Mouse (Mus musculus) bone marrow, adult 2 months (tissue): ENCODE results near the gene Arhgap9.

Experiments
- CTCF ChIP-seq: fragments of 200-500 bp; IDR thresholded peaks from 2 replicates; pipeline ENCODE4 v1.5.1; 2011; ENCODE audit warnings: low read length, control low read depth; ENCODE audit not compliant: control insufficient read depth, insufficient read depth
- POLR2A ChIP-seq: fragments of 200-500 bp; IDR thresholded peaks from 2 replicates; pipeline ENCODE4 v1.6.1; 2011; ENCODE audit warnings: low read depth, mild to moderate bottlenecking, control low read depth, low read length, borderline replicate concordance; ENCODE audit not compliant: control insufficient read depth

DNA sequence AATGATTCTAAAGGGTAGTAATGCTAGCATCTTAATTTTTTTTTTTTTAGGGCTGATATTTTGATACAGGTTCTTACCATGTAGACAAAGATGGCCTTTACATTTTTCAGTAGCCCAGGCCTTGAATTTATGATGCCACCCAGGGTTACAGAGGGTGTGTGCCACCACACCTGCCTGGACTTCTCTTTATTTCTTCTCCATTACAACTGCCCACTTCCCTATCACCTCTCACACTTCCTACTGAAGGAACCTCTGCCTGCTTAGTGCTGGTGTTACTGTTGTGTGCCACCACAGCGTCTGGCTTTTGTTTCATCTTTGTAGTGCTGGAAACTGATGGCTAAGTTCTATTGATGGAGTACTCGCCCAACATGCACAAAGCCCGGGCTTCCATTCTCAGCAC, 39.0 kb downstream of the Arhgap9 start:
- TF ChIP-seq CTCF (no peak), POLR2A (no peak)
